Mouse (Mus musculus): ENCODE data around the gene Drd2. TPM values are rescaled to one million over a fixed set of nuclear protein-coding genes. Genes with fewer than 3 reads are reported as not detected.

The Drd2 gene
- polyA plus RNA-seq (2015; fragmentation: Nextera tagmentation; extraction: Ambion mirVana), result 0.73 and 0.77 TPM in 2 replicates

DNA sequence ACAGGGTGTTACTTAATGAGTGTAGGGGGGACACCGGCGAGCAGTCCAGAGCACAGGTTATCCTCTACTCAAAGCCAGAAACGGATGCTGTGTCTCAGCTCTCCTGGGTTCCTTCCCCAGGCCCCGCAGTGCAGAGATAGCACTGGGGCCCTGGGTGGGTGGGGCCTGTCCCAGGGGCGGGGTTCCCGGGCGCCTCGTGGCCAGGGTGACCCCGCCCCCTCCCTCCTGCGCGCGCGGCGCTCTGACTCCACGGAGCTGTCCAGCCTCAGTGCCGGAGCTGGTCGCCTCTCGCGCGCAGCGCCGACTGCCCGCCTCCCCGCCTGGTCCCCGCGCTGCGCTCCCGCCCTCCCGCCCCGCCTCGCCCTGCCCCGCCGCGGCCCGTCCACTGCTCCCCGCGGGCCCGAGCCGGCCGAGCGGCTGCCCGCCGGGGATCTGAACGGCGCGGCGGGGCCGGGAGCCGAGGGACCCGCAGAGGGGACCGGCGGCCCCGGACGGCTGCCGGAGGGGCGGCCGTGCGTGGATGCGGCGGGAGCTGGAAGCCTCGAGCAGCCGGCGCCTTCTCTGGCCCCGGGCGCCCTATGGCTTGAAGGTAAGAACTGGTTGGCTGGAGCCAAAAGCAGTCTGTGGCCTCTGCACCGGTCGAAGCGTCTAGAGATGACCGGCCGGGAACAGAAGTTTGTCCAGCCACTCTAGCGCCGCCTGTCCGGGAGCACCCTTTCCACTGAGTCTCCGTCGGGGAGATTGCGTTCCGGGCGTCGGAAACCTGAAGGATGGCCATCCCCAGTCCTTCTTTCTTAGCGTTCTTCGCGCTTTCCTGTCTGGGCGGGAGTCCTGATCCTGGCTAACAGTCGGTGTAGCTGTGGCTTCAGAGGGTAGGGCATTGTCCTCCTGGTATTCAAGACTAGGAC is at the start of gene Drd2:
TSS of gene Drd2 (plus strand) at position 492 of the 908 bp plus-strand sequence.
- no peaks in the 10 kb centered on the region for H3K9me3 ChIP-seq (ENCODE audit: control insufficient read depth, low read length)
- H3K4me1 ChIP-seq (replicated peaks; ENCODE audit: control insufficient read depth, insufficient read depth, low read length), result peaks cover 3% of the 10 kb centered on the region; the same call in 1 of the 2 replicates
- H3K27me3 ChIP-seq (ENCODE audit: control insufficient read depth, insufficient read depth, low read depth, low read length), result peaks cover 25% of the 10 kb centered on the region
- H3K4me2 ChIP-seq (ENCODE audit: low read depth, low read length), result peak within 1 kb of the TSS; percentile 61
- ATAC-seq (ENCODE audit: low read depth), result peak; percentile 91
- no peaks in the 10 kb centered on the region for H3K36me3 ChIP-seq (ENCODE audit: control insufficient read depth, insufficient read depth, low read length)
- H3K4me3 ChIP-seq (ENCODE audit: low read length), result peak within 1 kb of the TSS; percentile 33
- WGBS, result 1% methylated on average over 65 of the region's 84 CpGs
- no peak within 1 kb of the TSS for H3K9ac ChIP-seq (ENCODE audit: low read length)
- H3K27ac ChIP-seq (ENCODE audit: low read length), result no peak within 1 kb of the TSS

DNA sequence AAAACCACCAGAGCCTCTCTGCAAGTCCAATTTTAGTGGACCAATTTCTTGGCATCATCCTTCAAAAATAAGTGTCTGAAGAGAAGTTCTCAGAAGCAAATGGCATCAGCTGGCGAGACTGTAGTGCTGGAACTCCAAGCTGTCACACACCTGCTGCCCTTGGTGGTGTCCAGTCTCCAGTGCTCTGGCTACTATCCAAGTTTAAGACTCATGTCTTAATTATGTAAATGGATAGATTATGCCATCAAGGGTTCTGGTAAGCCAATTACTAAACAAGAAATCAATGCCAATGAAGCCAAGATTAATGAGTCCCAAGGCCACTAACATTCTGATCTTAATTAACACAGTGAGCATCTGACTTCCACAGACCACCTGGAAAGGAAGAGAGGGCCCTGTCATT is 45.3 kb upstream of the Drd2 start:
- H3K4me2 ChIP-seq (ENCODE audit: low read depth, low read length), result no peak overlapping the region
- WGBS, result 48% methylated on average over 1 of the region's 1 CpGs
- no peaks in the 10 kb centered on the region for H3K36me3 ChIP-seq (ENCODE audit: control insufficient read depth, insufficient read depth, low read length)
- H3K4me3 ChIP-seq (ENCODE audit: low read length), result no peak overlapping the region
- H3K9ac ChIP-seq (ENCODE audit: low read length), result no peak overlapping the region
- H3K27ac ChIP-seq (ENCODE audit: low read length), result no peak overlapping the region
- no peaks in the 10 kb centered on the region for H3K4me1 ChIP-seq (replicated peaks; ENCODE audit: control insufficient read depth, insufficient read depth, low read length)
- H3K27me3 ChIP-seq (ENCODE audit: control insufficient read depth, insufficient read depth, low read depth, low read length), result no peaks in the 10 kb centered on the region
- H3K9me3 ChIP-seq (ENCODE audit: control insufficient read depth, low read length), result no peaks in the 10 kb centered on the region
- ATAC-seq (ENCODE audit: low read depth), result no peak

DNA sequence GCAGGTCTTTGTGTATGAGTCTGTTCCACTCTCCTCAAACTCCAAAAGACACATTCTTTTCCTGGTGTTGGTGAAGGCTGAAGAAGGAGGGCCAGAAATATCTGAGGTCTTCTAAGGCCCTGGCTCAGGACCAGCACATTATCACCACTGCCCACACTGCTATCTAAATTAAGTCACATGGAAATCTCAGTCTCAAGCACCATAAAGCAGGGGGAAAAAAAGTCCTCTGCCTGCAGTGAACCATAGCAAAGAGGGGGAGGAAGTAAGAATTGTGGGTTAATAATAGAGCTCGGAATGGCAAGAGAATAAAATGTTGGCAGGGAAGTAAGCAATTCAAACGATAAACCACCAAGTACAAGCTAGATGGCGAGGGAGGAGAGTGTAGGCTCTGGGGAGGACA is 32.9 kb upstream of the Drd2 start:
- ATAC-seq (ENCODE audit: low read depth), result no peak
- H3K9ac ChIP-seq (ENCODE audit: low read length), result no peak overlapping the region

DNA sequence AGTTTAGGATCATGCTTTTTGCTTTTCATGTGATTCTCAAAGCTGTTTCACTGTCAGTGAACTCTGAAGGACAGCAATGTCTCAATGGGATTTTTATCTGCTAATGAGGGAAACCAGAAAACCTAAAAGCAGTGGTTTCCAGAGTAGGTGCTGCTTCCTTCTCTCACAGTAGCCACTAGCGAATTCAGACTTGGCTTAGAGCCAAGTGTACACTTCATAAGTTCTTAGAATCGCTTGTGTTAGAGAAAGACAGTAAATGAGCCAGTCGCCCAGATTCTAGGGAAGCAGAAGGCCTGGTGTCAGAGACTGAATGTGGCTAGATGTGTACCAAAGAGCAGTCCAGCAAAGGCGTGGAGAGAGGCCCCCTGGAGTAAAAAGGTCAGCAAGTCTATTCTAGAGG is 29.6 kb upstream of the Drd2 start:
- no peaks in the 10 kb centered on the region for H3K9me3 ChIP-seq (ENCODE audit: control insufficient read depth, low read length)
- no peak overlapping the region for H3K27ac ChIP-seq (ENCODE audit: low read length)
- H3K4me2 ChIP-seq (ENCODE audit: low read depth, low read length), result no peak overlapping the region
- ATAC-seq (ENCODE audit: low read depth), result no peak
- H3K36me3 ChIP-seq (ENCODE audit: control insufficient read depth, insufficient read depth, low read length), result no peaks in the 10 kb centered on the region
- no peaks in the 10 kb centered on the region for H3K27me3 ChIP-seq (ENCODE audit: control insufficient read depth, insufficient read depth, low read depth, low read length)
- H3K9ac ChIP-seq (ENCODE audit: low read length), result no peak overlapping the region
- WGBS, result 17% methylated on average over 4 of the region's 4 CpGs
- H3K4me1 ChIP-seq (replicated peaks; ENCODE audit: control insufficient read depth, insufficient read depth, low read length), result no peaks in the 10 kb centered on the region; the same call in 1 of the 2 replicates
- no peak overlapping the region for H3K4me3 ChIP-seq (ENCODE audit: low read length)

More for the DNA sequence above, 32.9 kb upstream of the Drd2 start:
- H3K4me3 ChIP-seq (ENCODE audit: low read length), result no peak overlapping the region
- no peaks in the 10 kb centered on the region for H3K36me3 ChIP-seq (ENCODE audit: control insufficient read depth, insufficient read depth, low read length)
- no peaks in the 10 kb centered on the region for H3K27me3 ChIP-seq (ENCODE audit: control insufficient read depth, insufficient read depth, low read depth, low read length)
- H3K9me3 ChIP-seq (ENCODE audit: control insufficient read depth, low read length), result no peaks in the 10 kb centered on the region
- 32% methylated on average over 3 of the region's 3 CpGs for WGBS
- H3K4me2 ChIP-seq (ENCODE audit: low read depth, low read length), result no peak overlapping the region
- H3K4me1 ChIP-seq (replicated peaks; ENCODE audit: control insufficient read depth, insufficient read depth, low read length), result no peaks in the 10 kb centered on the region; the same call in 1 of the 2 replicates
- no peak overlapping the region for H3K27ac ChIP-seq (ENCODE audit: low read length)

DNA sequence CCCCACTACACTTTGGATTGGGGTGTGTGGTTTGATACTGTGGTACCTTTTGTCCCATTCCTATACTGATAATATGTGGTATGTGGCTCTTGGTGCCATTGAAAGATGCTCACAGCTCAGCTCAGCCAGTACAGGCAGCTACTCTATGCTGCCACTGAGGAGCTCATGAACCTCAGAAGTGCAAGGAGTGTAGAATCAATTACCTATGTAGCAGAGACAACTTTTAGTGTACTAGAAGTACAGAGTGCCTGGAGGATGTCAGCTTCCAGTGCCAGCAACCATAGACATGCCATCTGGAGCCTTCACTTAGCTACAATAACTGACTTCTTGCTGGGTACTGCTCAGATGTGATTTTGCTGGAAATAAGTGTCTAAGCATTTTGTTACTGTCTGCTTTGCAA is 21.8 kb upstream of the Drd2 start:
- H3K4me3 ChIP-seq (ENCODE audit: low read length), result no peak overlapping the region
- H3K4me2 ChIP-seq (ENCODE audit: low read depth, low read length), result no peak overlapping the region
- no peaks in the 10 kb centered on the region for H3K27me3 ChIP-seq (ENCODE audit: control insufficient read depth, insufficient read depth, low read depth, low read length)
- H3K9me3 ChIP-seq (ENCODE audit: control insufficient read depth, low read length), result no peaks in the 10 kb centered on the region
- H3K4me1 ChIP-seq (replicated peaks; ENCODE audit: control insufficient read depth, insufficient read depth, low read length), result no peaks in the 10 kb centered on the region
- no peak for ATAC-seq (ENCODE audit: low read depth)
- no peak overlapping the region for H3K27ac ChIP-seq (ENCODE audit: low read length)
- no peak overlapping the region for H3K9ac ChIP-seq (ENCODE audit: low read length)
- H3K36me3 ChIP-seq (ENCODE audit: control insufficient read depth, insufficient read depth, low read length), result no peaks in the 10 kb centered on the region

DNA sequence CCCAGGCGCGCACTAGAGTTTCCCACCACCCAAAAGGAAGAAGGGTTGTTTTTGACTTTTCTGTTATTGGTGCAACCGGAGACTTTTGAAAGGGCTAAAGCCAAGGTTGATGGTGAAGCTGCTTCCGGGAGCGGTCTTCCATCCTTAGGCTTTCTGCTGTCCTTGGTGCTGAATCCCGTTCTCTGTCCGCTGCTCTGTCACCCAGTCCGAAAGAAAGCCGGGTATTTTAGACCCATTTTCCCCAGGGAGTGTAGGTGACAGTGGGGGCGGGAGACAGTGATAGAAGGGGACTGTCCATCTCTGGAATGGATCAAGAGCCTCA is 578 bp downstream of the Drd2 start:
- H3K9me3 ChIP-seq (ENCODE audit: control insufficient read depth, low read length), result no peaks in the 10 kb centered on the region
- H3K4me3 ChIP-seq (ENCODE audit: low read length), result no peak overlapping the region
- H3K4me2 ChIP-seq (ENCODE audit: low read depth, low read length), result no peak overlapping the region
- H3K27ac ChIP-seq (ENCODE audit: low read length), result no peak overlapping the region
- no peaks in the 10 kb centered on the region for H3K36me3 ChIP-seq (ENCODE audit: control insufficient read depth, insufficient read depth, low read length)
- no peak overlapping the region for H3K9ac ChIP-seq (ENCODE audit: low read length)
- ATAC-seq (ENCODE audit: low read depth), result no peak
- H3K27me3 ChIP-seq (ENCODE audit: control insufficient read depth, insufficient read depth, low read depth, low read length), result peaks cover 25% of the 10 kb centered on the region
- WGBS, result 2% methylated on average over 10 of the region's 10 CpGs
- H3K4me1 ChIP-seq (replicated peaks; ENCODE audit: control insufficient read depth, insufficient read depth, low read length), result peaks cover 3% of the 10 kb centered on the region; the same call in 1 of the 2 replicates

DNA sequence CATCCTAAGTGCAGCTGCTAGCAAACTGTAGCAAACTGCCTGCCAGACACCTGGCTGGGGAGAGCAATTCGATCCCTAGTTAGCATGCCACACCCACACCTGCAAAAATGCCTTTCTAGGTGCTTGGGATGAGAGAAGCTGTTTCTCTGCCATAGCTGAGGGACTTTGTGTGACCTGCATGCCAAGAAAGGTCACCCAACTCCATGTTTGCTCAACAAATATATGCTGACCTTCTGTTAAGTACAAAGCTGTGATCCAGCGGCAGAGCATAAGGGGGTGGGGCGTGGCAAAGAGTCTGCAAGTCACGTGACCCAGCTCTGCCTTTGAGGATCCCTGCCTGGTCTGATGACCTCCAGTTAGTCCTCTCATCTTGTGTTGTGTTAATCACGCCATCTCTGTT is 25.3 kb downstream of the Drd2 start:
- Histone ChIP-seq H3K36me3 (ENCODE audit: control insufficient read depth, insufficient read depth, low read length) (no peaks in the 10 kb centered on the region), H3K9me3 (ENCODE audit: control insufficient read depth, low read length) (no peaks in the 10 kb centered on the region), H3K4me1 (replicated peaks; ENCODE audit: control insufficient read depth, insufficient read depth, low read length) (0 out of 2 replicates have a peak, but pooled peaks cover 3% of the 10 kb centered on the region), H3K4me3 (ENCODE audit: low read length) (no peak overlapping the region), H3K27ac (ENCODE audit: low read length) (no peak overlapping the region), H3K9ac (ENCODE audit: low read length) (no peak overlapping the region), H3K27me3 (ENCODE audit: control insufficient read depth, insufficient read depth, low read depth, low read length) (no peaks in the 10 kb centered on the region), H3K4me2 (ENCODE audit: low read depth, low read length) (no peak overlapping the region)
- peak; percentile 67 for ATAC-seq (ENCODE audit: low read depth)
- 5% methylated on average over 5 of the region's 5 CpGs for WGBS

DNA sequence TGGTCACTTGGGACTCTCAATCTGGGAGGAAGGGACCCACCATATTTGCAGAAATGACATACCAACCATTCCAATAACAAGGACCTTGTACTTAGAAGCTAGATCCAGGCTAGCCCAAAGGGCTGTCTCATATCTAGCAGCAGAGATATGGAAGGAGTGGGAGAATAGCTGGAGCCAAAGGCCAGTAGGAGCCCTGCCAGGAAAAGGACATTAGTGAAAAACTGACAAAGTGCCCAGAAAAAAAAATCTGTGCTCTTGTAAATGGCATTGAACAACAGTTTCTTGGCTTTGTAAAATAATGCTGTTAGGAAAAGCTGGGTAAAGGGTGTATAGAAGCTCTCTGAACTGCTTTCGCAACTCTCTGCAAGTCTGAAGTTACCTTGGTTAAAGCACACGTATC is 33.5 kb downstream of the Drd2 start:
- H3K9me3 ChIP-seq (ENCODE audit: control insufficient read depth, low read length), result no peaks in the 10 kb centered on the region
- ATAC-seq (ENCODE audit: low read depth), result no peak
- H3K4me3 ChIP-seq (ENCODE audit: low read length), result no peak overlapping the region
- WGBS, result 73% methylated on average over 2 of the region's 2 CpGs
- H3K27ac ChIP-seq (ENCODE audit: low read length), result no peak overlapping the region
- H3K4me2 ChIP-seq (ENCODE audit: low read depth, low read length), result no peak overlapping the region
- H3K9ac ChIP-seq (ENCODE audit: low read length), result no peak overlapping the region
- no peaks in the 10 kb centered on the region for H3K36me3 ChIP-seq (ENCODE audit: control insufficient read depth, insufficient read depth, low read length)
- H3K4me1 ChIP-seq (replicated peaks; ENCODE audit: control insufficient read depth, insufficient read depth, low read length), result no peaks in the 10 kb centered on the region
- no peaks in the 10 kb centered on the region for H3K27me3 ChIP-seq (ENCODE audit: control insufficient read depth, insufficient read depth, low read depth, low read length)

DNA sequence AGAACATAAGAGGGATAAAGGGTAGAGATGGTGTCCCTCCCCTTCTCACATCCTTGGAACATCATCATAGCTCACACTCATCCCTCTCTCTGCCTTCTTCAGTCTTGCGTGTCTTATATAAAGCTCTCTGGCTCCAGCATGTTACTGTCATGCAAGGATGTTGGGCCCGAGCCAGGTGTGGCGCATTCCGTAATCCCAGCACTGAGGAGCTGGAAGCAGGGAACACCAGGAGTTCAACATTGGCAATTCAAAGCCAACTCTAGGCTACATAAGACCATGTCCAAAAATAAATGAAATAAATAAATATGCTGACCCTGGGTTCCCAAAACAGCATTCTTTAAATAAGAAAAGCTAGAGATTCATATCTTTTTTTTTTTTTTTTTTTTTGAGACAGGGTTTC is 39.5 kb downstream of the Drd2 start:
- 87% methylated on average over 4 of the region's 4 CpGs for WGBS
- no peaks in the 10 kb centered on the region for H3K27me3 ChIP-seq (ENCODE audit: control insufficient read depth, insufficient read depth, low read depth, low read length)

More for the DNA sequence above, 39.5 kb downstream of the Drd2 start:
- Histone ChIP-seq H3K36me3 (ENCODE audit: control insufficient read depth, insufficient read depth, low read length) (no peaks in the 10 kb centered on the region), H3K4me3 (ENCODE audit: low read length) (no peak overlapping the region), H3K4me1 (replicated peaks; ENCODE audit: control insufficient read depth, insufficient read depth, low read length) (no peaks in the 10 kb centered on the region), H3K27ac (ENCODE audit: low read length) (no peak overlapping the region), H3K9ac (ENCODE audit: low read length) (no peak overlapping the region), H3K9me3 (ENCODE audit: control insufficient read depth, low read length) (no peaks in the 10 kb centered on the region), H3K4me2 (ENCODE audit: low read depth, low read length) (no peak overlapping the region)
- no peak for ATAC-seq (ENCODE audit: low read depth)
